Mouse (Mus musculus): ENCODE data around the gene Krt42. TPM values are rescaled to one million over a fixed set of nuclear protein-coding genes. Genes with fewer than 3 reads are reported as not detected.

Krt42 gene
- polyA plus RNA-seq, 1 experiment from 2014 or later, result not detected

GRCm38 (mm10) chr11:100287024-100287423, 17.4 kb upstream of the Krt42 start:
- no peak overlapping the region for H3K4me2 ChIP-seq (ENCODE audit: low read length)
- DNase-seq (no peak), ATAC-seq (ENCODE audit: low FRiP score, low TSS enrichment) (no peak)
- no peaks in the 10 kb centered on the region for H3K27me3 ChIP-seq (ENCODE audit: control insufficient read depth, insufficient read depth, low read length)
- no peaks in the 10 kb centered on the region for H3K4me1 ChIP-seq (ENCODE audit: control insufficient read depth, insufficient read depth, low read length)
- H3K36me3 ChIP-seq (ENCODE audit: control insufficient read depth, insufficient read depth, low read length), result no peaks in the 10 kb centered on the region
- no peak overlapping the region for H3K9ac ChIP-seq (replicated peaks; ENCODE audit: low read length)
- WGBS, result 34% methylated on average over 10 of the region's 10 CpGs
- no peaks in the 10 kb centered on the region for H3K9me3 ChIP-seq (ENCODE audit: control insufficient read depth, low read length)
- no peak overlapping the region for H3K27ac ChIP-seq (replicated peaks; ENCODE audit: low read depth, low read length)
- H3K4me3 ChIP-seq (replicated peaks; ENCODE audit: low read depth, low read length), result no peak overlapping the region

DNA sequence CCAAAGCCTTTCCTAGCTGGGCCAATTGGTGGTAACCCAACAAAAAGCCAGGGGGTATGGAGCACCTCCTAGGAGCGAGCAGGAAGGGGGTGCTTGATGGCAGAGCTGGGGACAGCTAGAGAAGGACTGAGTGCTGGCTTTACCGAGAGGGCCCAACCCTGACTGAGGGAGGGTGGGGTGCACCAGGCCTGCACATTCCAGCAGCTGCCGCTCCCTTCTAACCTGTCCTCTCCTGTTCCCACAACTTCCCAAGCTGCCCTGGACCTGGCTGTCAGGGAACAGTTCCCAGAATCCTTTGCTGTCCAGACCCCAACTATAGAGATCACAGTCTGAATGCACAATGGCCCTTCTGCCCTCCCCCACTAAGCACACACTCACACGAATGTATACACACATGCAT, 15.3 kb upstream of the Krt42 start:
- H3K27me3 ChIP-seq (ENCODE audit: control insufficient read depth, insufficient read depth, low read length), result no peaks in the 10 kb centered on the region
- DNase-seq, result no peak
- H3K4me2 ChIP-seq (ENCODE audit: low read length), result no peak overlapping the region
- H3K4me3 ChIP-seq (replicated peaks; ENCODE audit: low read depth, low read length), result no peak overlapping the region
- WGBS, result 84% methylated on average over 4 of the region's 4 CpGs
- H3K9me3 ChIP-seq (ENCODE audit: control insufficient read depth, low read length), result no peaks in the 10 kb centered on the region
- H3K4me1 ChIP-seq (ENCODE audit: control insufficient read depth, insufficient read depth, low read length), result no peaks in the 10 kb centered on the region
- H3K36me3 ChIP-seq (ENCODE audit: control insufficient read depth, insufficient read depth, low read length), result no peaks in the 10 kb centered on the region
- ATAC-seq (ENCODE audit: low FRiP score, low TSS enrichment), result no peak
- H3K27ac ChIP-seq (replicated peaks; ENCODE audit: low read depth, low read length), result no peak overlapping the region
- no peak overlapping the region for H3K9ac ChIP-seq (replicated peaks; ENCODE audit: low read length)

DNA sequence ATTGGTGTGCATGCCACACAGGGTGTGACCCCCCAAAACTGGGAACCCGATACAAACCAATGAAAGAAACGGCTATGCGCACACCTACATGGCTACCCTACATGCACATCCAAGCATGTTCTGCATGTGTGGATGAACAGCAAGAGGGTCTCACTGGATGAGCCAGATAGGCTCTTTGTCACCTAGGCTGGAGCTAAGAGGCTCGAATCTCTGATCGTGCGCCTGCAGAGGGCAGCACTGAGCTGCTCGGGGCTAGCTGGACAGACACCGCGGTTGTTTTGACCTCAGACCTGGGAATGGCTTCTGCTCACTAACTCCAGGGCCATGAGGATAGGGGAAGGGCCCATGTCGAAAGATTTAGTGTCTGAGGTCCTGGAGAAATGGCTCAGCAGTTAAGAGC, 12.9 kb upstream of the Krt42 start:
- Histone ChIP-seq H3K9me3 (ENCODE audit: control insufficient read depth, low read length) (no peaks in the 10 kb centered on the region), H3K9ac (replicated peaks; ENCODE audit: low read length) (no peak overlapping the region), H3K27ac (replicated peaks; ENCODE audit: low read depth, low read length) (no peak overlapping the region), H3K4me3 (replicated peaks; ENCODE audit: low read depth, low read length) (no peak overlapping the region), H3K36me3 (ENCODE audit: control insufficient read depth, insufficient read depth, low read length) (no peaks in the 10 kb centered on the region), H3K4me1 (ENCODE audit: control insufficient read depth, insufficient read depth, low read length) (no peaks in the 10 kb centered on the region), H3K27me3 (ENCODE audit: control insufficient read depth, insufficient read depth, low read length) (no peaks in the 10 kb centered on the region), H3K4me2 (ENCODE audit: low read length) (no peak overlapping the region)
- DNase-seq, result peak; percentile 86
- WGBS, result 23% methylated on average over 10 of the region's 10 CpGs
- peak; percentile 24; the same call in 1 of the 2 replicates for ATAC-seq (ENCODE audit: low FRiP score, low TSS enrichment)

DNA sequence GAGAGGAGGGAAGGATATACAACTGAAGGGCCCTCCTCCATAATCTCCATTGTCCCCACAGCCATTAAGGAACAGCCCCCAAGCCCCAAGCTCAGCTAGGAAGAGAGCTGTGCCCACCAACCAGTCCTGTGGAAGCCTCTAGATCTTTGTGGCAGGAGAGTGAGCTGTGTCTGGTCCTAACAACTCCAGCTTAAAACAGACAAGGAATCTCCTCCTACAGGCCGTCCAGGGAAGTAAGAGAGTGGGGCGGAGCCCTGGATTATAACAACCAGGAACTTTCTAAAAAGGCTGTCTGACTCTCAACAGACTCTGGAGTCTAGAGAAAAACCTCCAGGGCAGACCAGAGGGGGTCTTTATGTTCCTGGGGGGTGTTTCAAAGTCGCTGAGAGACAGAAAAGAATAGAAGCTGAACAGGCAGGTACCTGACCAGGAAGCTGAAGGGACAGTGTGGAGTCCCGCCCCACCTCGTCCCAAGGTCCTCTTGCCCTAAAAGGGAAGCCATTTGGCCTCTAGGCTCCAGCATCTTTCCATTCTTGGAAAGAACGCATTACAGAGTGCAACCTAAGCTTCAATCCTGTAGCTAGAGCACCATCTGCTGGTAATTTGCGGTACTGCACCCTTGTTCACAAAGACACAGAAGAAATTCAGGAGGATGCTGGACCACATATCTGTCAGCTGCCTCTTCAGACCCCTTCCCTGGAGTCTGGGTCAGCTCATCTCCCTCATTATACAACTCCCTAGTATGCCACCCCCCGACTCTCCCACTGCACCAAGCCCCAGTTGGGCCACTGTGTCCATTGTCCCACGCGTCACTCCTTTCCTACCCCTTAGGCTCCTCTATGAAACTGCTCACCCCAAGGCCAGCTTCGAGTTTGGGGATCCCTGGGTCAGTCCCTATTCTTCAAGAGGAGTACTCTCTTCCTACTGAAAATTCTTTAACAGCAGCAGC, 12.2 kb upstream of the Krt42 start:
- H3K27me3 ChIP-seq (ENCODE audit: control insufficient read depth, insufficient read depth, low read length), result no peaks in the 10 kb centered on the region
- H3K4me2 ChIP-seq (ENCODE audit: low read length), result no peak overlapping the region
- WGBS, result 22% methylated on average over 11 of the region's 11 CpGs
- H3K4me1 ChIP-seq (ENCODE audit: control insufficient read depth, insufficient read depth, low read length), result no peaks in the 10 kb centered on the region
- no peak overlapping the region for H3K4me3 ChIP-seq (replicated peaks; ENCODE audit: low read depth, low read length)
- no peaks in the 10 kb centered on the region for H3K9me3 ChIP-seq (ENCODE audit: control insufficient read depth, low read length)
- H3K9ac ChIP-seq (replicated peaks; ENCODE audit: low read length), result no peak overlapping the region
- peak; percentile 34; the same call in 1 of the 2 replicates for ATAC-seq (ENCODE audit: low FRiP score, low TSS enrichment)
- DNase-seq, result peak; percentile 96
- no peaks in the 10 kb centered on the region for H3K36me3 ChIP-seq (ENCODE audit: control insufficient read depth, insufficient read depth, low read length)
- H3K27ac ChIP-seq (replicated peaks; ENCODE audit: low read depth, low read length), result no peak overlapping the region

GRCm38 (mm10) chr11:100278759-100279158, 9.1 kb upstream of the Krt42 start:
- 76% methylated on average over 5 of the region's 5 CpGs for whole genome bisulfite sequencing

GRCm38 (mm10) chr11:100277726-100278480, 8.2 kb upstream of the Krt42 start:
- no peak overlapping the region for H3K4me2 ChIP-seq (ENCODE audit: low read length)
- ATAC-seq (ENCODE audit: low FRiP score, low TSS enrichment), result no peak
- no peaks in the 10 kb centered on the region for H3K9me3 ChIP-seq (ENCODE audit: control insufficient read depth, low read length)
- no peaks in the 10 kb centered on the region for H3K27me3 ChIP-seq (ENCODE audit: control insufficient read depth, insufficient read depth, low read length)
- no peak overlapping the region for H3K4me3 ChIP-seq (replicated peaks; ENCODE audit: low read depth, low read length)
- no peaks in the 10 kb centered on the region for H3K4me1 ChIP-seq (ENCODE audit: control insufficient read depth, insufficient read depth, low read length)
- DNase-seq, result no peak
- H3K36me3 ChIP-seq (ENCODE audit: control insufficient read depth, insufficient read depth, low read length), result no peaks in the 10 kb centered on the region
- H3K27ac ChIP-seq (replicated peaks; ENCODE audit: low read depth, low read length), result no peak overlapping the region
- WGBS, result 76% methylated on average over 15 of the region's 15 CpGs
- H3K9ac ChIP-seq (replicated peaks; ENCODE audit: low read length), result no peak overlapping the region

More at GRCm38 (mm10) chr11:100278759-100279158, 9.1 kb upstream of the Krt42 start:
- Histone ChIP-seq H3K9ac (replicated peaks; ENCODE audit: low read length) (no peak overlapping the region), H3K4me3 (replicated peaks; ENCODE audit: low read depth, low read length) (no peak overlapping the region), H3K27ac (replicated peaks; ENCODE audit: low read depth, low read length) (no peak overlapping the region), H3K4me2 (ENCODE audit: low read length) (no peak overlapping the region), H3K36me3 (ENCODE audit: control insufficient read depth, insufficient read depth, low read length) (no peaks in the 10 kb centered on the region), H3K9me3 (ENCODE audit: control insufficient read depth, low read length) (no peaks in the 10 kb centered on the region), H3K27me3 (ENCODE audit: control insufficient read depth, insufficient read depth, low read length) (no peaks in the 10 kb centered on the region), H3K4me1 (ENCODE audit: control insufficient read depth, insufficient read depth, low read length) (no peaks in the 10 kb centered on the region)
- DNase-seq (no peak), ATAC-seq (ENCODE audit: low FRiP score, low TSS enrichment) (no peak)

- 37% methylated on average over 5 of the region's 5 CpGs for WGBS
- Histone ChIP-seq H3K4me1 (ENCODE audit: control insufficient read depth, insufficient read depth, low read length) (no peaks in the 10 kb centered on the region), H3K9me3 (ENCODE audit: control insufficient read depth, low read length) (no peaks in the 10 kb centered on the region), H3K4me2 (ENCODE audit: low read length) (no peak overlapping the region), H3K9ac (replicated peaks; ENCODE audit: low read length) (no peak overlapping the region), H3K36me3 (ENCODE audit: control insufficient read depth, insufficient read depth, low read length) (no peaks in the 10 kb centered on the region), H3K27ac (replicated peaks; ENCODE audit: low read depth, low read length) (no peak overlapping the region), H3K27me3 (ENCODE audit: control insufficient read depth, insufficient read depth, low read length) (no peaks in the 10 kb centered on the region), H3K4me3 (replicated peaks; ENCODE audit: low read depth, low read length) (no peak overlapping the region)
- DNase-seq (no peak), ATAC-seq (ENCODE audit: low FRiP score, low TSS enrichment) (no peak)
Measured at GRCm38 (mm10) chr11:100275466-100275865, 5.8 kb upstream of the Krt42 start.

DNA sequence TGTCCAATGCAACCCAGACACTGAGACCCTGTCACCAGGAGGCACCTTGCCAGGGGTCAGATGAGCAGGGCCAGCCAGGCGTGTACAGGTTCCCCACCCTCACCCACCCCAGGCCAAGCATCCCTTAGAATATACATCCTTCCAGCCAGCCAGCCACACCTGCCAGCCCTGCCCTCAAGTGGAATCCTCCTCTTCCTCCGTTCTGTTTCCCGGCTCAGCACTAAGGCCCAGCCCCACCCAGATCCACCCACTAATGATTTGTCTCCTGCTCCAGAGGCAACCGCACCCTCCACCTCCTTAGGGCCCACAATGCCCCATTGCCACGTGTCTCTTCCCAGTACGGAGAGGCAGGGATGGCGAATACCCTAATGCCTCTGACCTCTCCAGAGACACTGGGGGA, 5.0 kb upstream of the Krt42 start:
- H3K4me3 ChIP-seq (replicated peaks; ENCODE audit: low read depth, low read length), result no peak overlapping the region
- no peak overlapping the region for H3K27ac ChIP-seq (replicated peaks; ENCODE audit: low read depth, low read length)
- H3K27me3 ChIP-seq (ENCODE audit: control insufficient read depth, insufficient read depth, low read length), result no peaks in the 10 kb centered on the region
- no peaks in the 10 kb centered on the region for H3K9me3 ChIP-seq (ENCODE audit: control insufficient read depth, low read length)
- ATAC-seq (ENCODE audit: low FRiP score, low TSS enrichment), result no peak
- no peak overlapping the region for H3K9ac ChIP-seq (replicated peaks; ENCODE audit: low read length)
- no peak overlapping the region for H3K4me2 ChIP-seq (ENCODE audit: low read length)
- H3K36me3 ChIP-seq (ENCODE audit: control insufficient read depth, insufficient read depth, low read length), result no peaks in the 10 kb centered on the region
- 74% methylated on average over 7 of the region's 7 CpGs for whole genome bisulfite sequencing
- no peak for DNase-seq
- no peaks in the 10 kb centered on the region for H3K4me1 ChIP-seq (ENCODE audit: control insufficient read depth, insufficient read depth, low read length)
